Mouse (Mus musculus): ENCODE data around the gene Rack1.

DNA sequence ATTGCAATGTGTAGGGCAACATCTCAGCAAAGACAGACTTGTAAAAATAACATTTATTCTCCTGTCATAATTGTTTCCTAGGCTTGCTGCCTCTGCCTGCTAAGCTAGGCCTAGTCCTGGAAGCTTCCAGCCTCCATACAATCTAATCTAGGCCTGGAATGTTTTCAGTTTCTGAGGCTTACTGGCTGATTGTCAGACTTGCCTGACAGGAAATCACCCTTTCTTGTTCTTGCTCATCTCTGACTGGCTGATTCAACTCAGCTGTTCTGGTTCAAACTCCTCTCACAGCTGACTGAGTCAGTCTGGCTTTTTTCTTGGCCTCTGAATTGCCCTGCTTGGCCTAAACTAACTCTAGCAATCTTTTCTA is 20.2 kb downstream of the Rack1 start:
- TF ChIP-seq CTCF (IDR thresholded peaks at IDR 0.05; ENCODE audit: insufficient read depth, low read depth, low read length) (no peak), POLR2A (IDR thresholded peaks at IDR 0.05; ENCODE audit: insufficient read depth, low read depth, low read length) (no peak)
